Mouse (Mus musculus) stomach, embryonic 16.5 days (tissue): ENCODE data around the gene Rilp. TPM values are rescaled to one million over a fixed set of nuclear protein-coding genes. Genes with fewer than 3 reads are reported as not detected.
A peak's percentile ranks its signal among the peaks of the same experiment; 100 is the strongest.

Experiments used
- ATAC-seq: fragments of 200-750 bp; cut with Nextera tagmentation; 2 replicates; pipeline ENCODE4 v1.8.0; 2017; ENCODE audit warnings: moderate number of reproducible peaks, moderate TSS enrichment; ENCODE audit not compliant: insufficient read depth, low FRiP score
- H3K27ac ChIP-seq: fragments of 300-500 bp; sonication (generic); 2 replicates; pipeline ENCODE4 v1.5.1; 2014; ENCODE audit warnings: low read length
- H3K27me3 ChIP-seq: fragments of 300-500 bp; sonication (generic); 2 replicates; pipeline ENCODE4 v1.6.1; 2014; ENCODE audit warnings: low read length, control low read depth, mixed read lengths; ENCODE audit not compliant: control insufficient read depth, insufficient read depth
- H3K36me3 ChIP-seq: fragments of 300-500 bp; sonication (generic); 2 replicates; pipeline ENCODE4 v1.6.1; 2014; ENCODE audit warnings: low read length; ENCODE audit not compliant: control insufficient read depth, insufficient read depth
- H3K4me1 ChIP-seq: fragments of 300-500 bp; sonication (generic); 2 replicates; pipeline ENCODE4 v1.6.1; 2014; ENCODE audit warnings: low read length, control low read depth, mixed read lengths; ENCODE audit not compliant: control insufficient read depth, insufficient read depth
- H3K4me2 ChIP-seq: fragments of 300-500 bp; sonication (generic); 2 replicates; pipeline ENCODE4 v1.6.1; 2014; ENCODE audit warnings: low read depth, low read length, mixed read lengths
- H3K4me3 ChIP-seq: fragments of 300-500 bp; sonication (generic); replicated peaks from 2 replicates; pipeline ENCODE4 v1.5.1; 2014; ENCODE audit warnings: mild to moderate bottlenecking, low read length
- H3K9ac ChIP-seq: fragments of 300-500 bp; sonication (generic); 2 replicates; pipeline ENCODE4 v1.6.1; 2014; ENCODE audit warnings: low read length
- H3K9me3 ChIP-seq: fragments of 300-500 bp; sonication (generic); replicated peaks from 2 replicates; pipeline ENCODE4 v1.6.1; 2016; ENCODE audit warnings: low read length, control low read depth; ENCODE audit not compliant: control insufficient read depth
- WGBS: fragments of 180-500 bp; shearing (Covaris S2); extraction: QIAGEN DNeasy Blood & Tissue Kit; methylation state at CpG from one replicate; pipeline ENCODE4 v1.1.7; 2014; 5-methylcytosine and 5-hydroxymethylcytosine counted together
- polyA plus RNA-seq: library from polyadenylated mRNA; unstranded; fragments of >200 nt; fragmentation: Nextera tagmentation; extraction: Ambion mirVana; gene quantifications from 2 replicates; pipeline ENCODE4 v1.2.1, GENCODE M21; 2015

Rilp gene
- polyA plus RNA-seq = 1.4 and 1.7 TPM in 2 replicates

- no peaks in the 10 kb centered on the region for H3K27me3 ChIP-seq
- H3K9me3 ChIP-seq = no peaks in the 10 kb centered on the region
- H3K36me3 ChIP-seq = peaks cover 30% of the 10 kb centered on the region
- peak; percentile 77 for ATAC-seq
- H3K9ac ChIP-seq = peak within 1 kb of the TSS; percentile 81
- H3K4me1 ChIP-seq = peaks cover 15% of the 10 kb centered on the region
- H3K4me2 ChIP-seq = peak within 1 kb of the TSS; percentile 87
- peak within 1 kb of the TSS; percentile 79 for H3K27ac ChIP-seq
- H3K4me3 ChIP-seq = peak within 1 kb of the TSS; percentile 54
- 2% methylated on average over 43 of the region's 43 CpGs for WGBS
Measured at GRCm38 (mm10) chr11:75509741-75510626, at the start of gene Rilp. Gene Rilp (plus strand): TSS chr11:75510094.

GRCm38 (mm10) chr11:75460103-75460843 lies 49.6 kb upstream of the Rilp start:
- Histone ChIP-seq H3K36me3 (0 out of 2 replicates have a peak, but pooled peaks cover under 1% of the 10 kb centered on the region), H3K9ac (peak overlapping the region; percentile 74), H3K27ac (peak overlapping the region; percentile 99), H3K27me3 (no peaks in the 10 kb centered on the region), H3K4me2 (peak overlapping the region; percentile 79), H3K9me3 (no peaks in the 10 kb centered on the region), H3K4me1 (peaks cover 30% of the 10 kb centered on the region), H3K4me3 (peak overlapping the region; percentile 49)
- 3% methylated on average over 19 of the region's 19 CpGs for WGBS
- ATAC-seq = peak; percentile 43; the same call in 1 of the 2 replicates

GRCm38 (mm10) chr11:75460844-75461742 lies 48.8 kb upstream of the Rilp start, which contains the start of gene Tlcd2:
Gene Tlcd2 (plus strand): TSS chr11:75461715.
- H3K9me3 ChIP-seq = no peaks in the 10 kb centered on the region
- H3K9ac ChIP-seq = peak within 1 kb of the TSS; percentile 83
- no peaks in the 10 kb centered on the region for H3K27me3 ChIP-seq
- peak within 1 kb of the TSS; percentile 99 for H3K27ac ChIP-seq
- WGBS = under 1% methylated on average over 46 of the region's 46 CpGs
- peak; percentile 93 for ATAC-seq
- peak within 1 kb of the TSS; percentile 99 for H3K4me2 ChIP-seq
- peak within 1 kb of the TSS; percentile 91 for H3K4me3 ChIP-seq
- 0 out of 2 replicates have a peak, but pooled peaks cover 5% of the 10 kb centered on the region for H3K36me3 ChIP-seq
- peaks cover 29% of the 10 kb centered on the region for H3K4me1 ChIP-seq

GRCm38 (mm10) chr11:75461743-75462252 lies 48.1 kb upstream of the Rilp start:
- Histone ChIP-seq H3K4me3 (peak overlapping the region; percentile 91), H3K4me1 (peaks cover 29% of the 10 kb centered on the region), H3K36me3 (0 out of 2 replicates have a peak, but pooled peaks cover 5% of the 10 kb centered on the region), H3K9me3 (no peaks in the 10 kb centered on the region), H3K9ac (peak overlapping the region; percentile 83), H3K4me2 (peak overlapping the region; percentile 99), H3K27ac (peak overlapping the region; percentile 92), H3K27me3 (no peaks in the 10 kb centered on the region)
- WGBS = under 1% methylated on average over 30 of the region's 30 CpGs
- ATAC-seq = no peak

- H3K4me3 ChIP-seq = peak overlapping the region; percentile 91
- peak overlapping the region; percentile 92 for H3K27ac ChIP-seq
- H3K9me3 ChIP-seq = no peaks in the 10 kb centered on the region
- 0 out of 2 replicates have a peak, but pooled peaks cover 5% of the 10 kb centered on the region for H3K36me3 ChIP-seq
- 3% methylated on average over 16 of the region's 16 CpGs for WGBS
- ATAC-seq = peak; percentile 20; the same call in 1 of the 2 replicates
- no peaks in the 10 kb centered on the region for H3K27me3 ChIP-seq
- H3K9ac ChIP-seq = peak overlapping the region; percentile 83
- peaks cover 29% of the 10 kb centered on the region for H3K4me1 ChIP-seq
- H3K4me2 ChIP-seq = peak overlapping the region; percentile 99
Measured at GRCm38 (mm10) chr11:75462253-75462783, 47.6 kb upstream of the Rilp start.

GRCm38 (mm10) chr11:75462865-75463336 lies 47.0 kb upstream of the Rilp start:
- peak; percentile 62 for ATAC-seq
- Histone ChIP-seq H3K27me3 (no peaks in the 10 kb centered on the region), H3K4me2 (peak overlapping the region; percentile 99), H3K9ac (peak overlapping the region; percentile 83), H3K4me3 (peak overlapping the region; percentile 91), H3K27ac (peak overlapping the region; percentile 92), H3K36me3 (0 out of 2 replicates have a peak, but pooled peaks cover 5% of the 10 kb centered on the region), H3K4me1 (peaks cover 33% of the 10 kb centered on the region), H3K9me3 (no peaks in the 10 kb centered on the region)
- under 1% methylated on average over 9 of the region's 9 CpGs for WGBS

GRCm38 (mm10) chr11:75463624-75464023 lies 46.3 kb upstream of the Rilp start:
- Histone ChIP-seq H3K4me3 (no peak overlapping the region), H3K9me3 (no peaks in the 10 kb centered on the region), H3K27ac (peak overlapping the region; percentile 92; the same call in 1 of the 2 replicates), H3K4me2 (peak overlapping the region; percentile 99), H3K36me3 (0 out of 2 replicates have a peak, but pooled peaks cover 5% of the 10 kb centered on the region), H3K27me3 (no peaks in the 10 kb centered on the region), H3K4me1 (peaks cover 37% of the 10 kb centered on the region), H3K9ac (peak overlapping the region; percentile 83; the same call in 1 of the 2 replicates)
- no peak for ATAC-seq
- 61% methylated on average over 4 of the region's 4 CpGs for WGBS

- Histone ChIP-seq H3K9ac (no peak overlapping the region), H3K4me2 (no peak overlapping the region), H3K27me3 (no peaks in the 10 kb centered on the region), H3K27ac (no peak overlapping the region), H3K4me1 (peaks cover 34% of the 10 kb centered on the region), H3K36me3 (0 out of 2 replicates have a peak, but pooled peaks cover 5% of the 10 kb centered on the region), H3K4me3 (no peak overlapping the region), H3K9me3 (no peaks in the 10 kb centered on the region)
- WGBS = 86% methylated on average over 6 of the region's 6 CpGs
- ATAC-seq = no peak
Measured at GRCm38 (mm10) chr11:75464417-75464816, 45.5 kb upstream of the Rilp start.
